Comparison of ENCODE assay signal across 25 mouse cellular contexts in genomic region chr9:76352346-76352745, GRCm38 (mm10). TPM values are rescaled to one million over a fixed set of nuclear protein-coding genes. Genes with fewer than 3 reads are reported as not detected.
DNase-seq lines count a peak whose midpoint lies in the region; ATAC-seq and TF ChIP-seq lines count a peak whose summit lies in the region.
"Had no signal": no experiment of that assay in that cellular context is flagged by ENCODE, and none has a peak within 500 bp of the region (broad histone marks: within the 10 kb centered on the region; RNA-seq: fewer than 3 reads in every experiment).

No protein-coding gene starts in this region.

- DNase-seq in forebrain, embryonic 11.5 days (ENCODE audit: low spot score) = no peak
- DNase-seq in midbrain, embryonic 11.5 days (ENCODE audit: low spot score, missing footprints) = no peak
- peak; percentile 6 for DNase-seq in midbrain, postnatal 0 days (ENCODE audit: low spot score)
- DNase-seq in midbrain, embryonic 14.5 days = no peak
- DNase-seq in urinary bladder, postnatal 10 days (ENCODE audit: low spot score) = no peak
- DNase-seq: adrenal gland, adult 8-10 months; adrenal gland, postnatal 25 days; cerebellum, adult 18-20 months; cerebellum, adult 9-10 months; cerebellum, postnatal 14 days; gastrocnemius, postnatal 25 days; heart, adult 18-20 months; heart, postnatal 10 days; heart, postnatal 36 days had no signal

- peak; percentile 44; the same call in 1 of the 2 replicates for ATAC-seq in forebrain, embryonic 12.5 days (ENCODE audit: low FRiP score)
- no peak for ATAC-seq in forebrain, embryonic 11.5 days (replicated peaks; ENCODE audit: low FRiP score)
- ATAC-seq in midbrain, embryonic 11.5 days (ENCODE audit: low FRiP score) = peak; percentile 40; the same call in 1 of the 2 replicates
- no peak for ATAC-seq in midbrain, embryonic 16.5 days
- no peak for ATAC-seq in midbrain, postnatal 0 days (ENCODE audit: low FRiP score)
- ATAC-seq in midbrain, embryonic 14.5 days (ENCODE audit: low FRiP score, low TSS enrichment) = no peak
- peak; percentile 55 for ATAC-seq in forebrain, embryonic 16.5 days
- ATAC-seq: activated CD4-positive, CD25-positive, alpha-beta regulatory T cell, adult 4 months; hindbrain, embryonic 16.5 days had no signal

- no peaks in the 10 kb centered on the region for H3K4me1 ChIP-seq in forebrain, embryonic 12.5 days
- H3K4me1 ChIP-seq in forebrain, embryonic 11.5 days (replicated peaks; ENCODE audit: control insufficient read depth, insufficient read depth, low read length) = no peaks in the 10 kb centered on the region
- no peaks in the 10 kb centered on the region for H3K4me1 ChIP-seq in midbrain, embryonic 11.5 days (ENCODE audit: control insufficient read depth, insufficient read depth, low read length)
- H3K4me1 ChIP-seq in midbrain, embryonic 16.5 days (ENCODE audit: control insufficient read depth, insufficient read depth, low read length) = no peaks in the 10 kb centered on the region
- H3K4me1 ChIP-seq in midbrain, postnatal 0 days (ENCODE audit: insufficient read depth, low read length) = no peaks in the 10 kb centered on the region
- H3K4me1 ChIP-seq in midbrain, embryonic 14.5 days (ENCODE audit: control insufficient read depth, insufficient read depth, low read length) = no peaks in the 10 kb centered on the region
- H3K4me1 ChIP-seq in forebrain, embryonic 16.5 days (replicated peaks; ENCODE audit: control insufficient read depth, insufficient read depth, low read length) = no peaks in the 10 kb centered on the region
- H3K4me1 ChIP-seq: heart, embryonic 12.5 days; heart, embryonic 15.5 days; hindbrain, embryonic 10.5 days; hindbrain, embryonic 13.5 days had no signal

- H3K27me3 ChIP-seq in forebrain, embryonic 12.5 days = no peaks in the 10 kb centered on the region
- H3K27me3 ChIP-seq in forebrain, embryonic 11.5 days (ENCODE audit: control insufficient read depth, insufficient read depth, low read length) = no peaks in the 10 kb centered on the region
- H3K27me3 ChIP-seq in midbrain, embryonic 11.5 days (ENCODE audit: control insufficient read depth, insufficient read depth, low read length) = no peaks in the 10 kb centered on the region
- no peaks in the 10 kb centered on the region for H3K27me3 ChIP-seq in midbrain, embryonic 16.5 days (ENCODE audit: control insufficient read depth, insufficient read depth, low read depth, low read length)
- H3K27me3 ChIP-seq in midbrain, postnatal 0 days (ENCODE audit: insufficient read depth, low read length) = no peaks in the 10 kb centered on the region
- no peaks in the 10 kb centered on the region for H3K27me3 ChIP-seq in midbrain, embryonic 14.5 days (ENCODE audit: control insufficient read depth, insufficient read depth, low read length)
- no peaks in the 10 kb centered on the region for H3K27me3 ChIP-seq in forebrain, embryonic 16.5 days (replicated peaks; ENCODE audit: control insufficient read depth, insufficient read depth, low read length)
- H3K27me3 ChIP-seq: heart, embryonic 12.5 days; heart, embryonic 15.5 days; hindbrain, embryonic 13.5 days had no signal

- 71% methylated on average over 3 of the region's 3 CpGs for WGBS in forebrain, embryonic 12.5 days
- 77% methylated on average over 3 of the region's 3 CpGs for WGBS in forebrain, embryonic 11.5 days
- 76% methylated on average over 3 of the region's 3 CpGs for WGBS in midbrain, embryonic 11.5 days
- WGBS in midbrain, embryonic 16.5 days = 63% methylated on average over 3 of the region's 3 CpGs
- WGBS in midbrain, postnatal 0 days = 75% methylated on average over 3 of the region's 3 CpGs
- WGBS in midbrain, embryonic 14.5 days = 74% methylated on average over 3 of the region's 3 CpGs
- 43% methylated on average over 3 of the region's 3 CpGs for WGBS in forebrain, embryonic 16.5 days

- TF ChIP-seq CTCF in midbrain, postnatal 0 days (IDR thresholded peaks at IDR 0.05) = no peak

- no peak overlapping the region for H3K9ac ChIP-seq in forebrain, embryonic 12.5 days
- no peak overlapping the region for H3K9ac ChIP-seq in forebrain, embryonic 11.5 days (ENCODE audit: low read length)
- no peak overlapping the region for H3K9ac ChIP-seq in midbrain, embryonic 11.5 days (ENCODE audit: low read length)
- H3K9ac ChIP-seq in midbrain, embryonic 16.5 days (ENCODE audit: low read depth, low read length) = no peak overlapping the region
- H3K9ac ChIP-seq in midbrain, postnatal 0 days (replicated peaks; ENCODE audit: low read length, poor library complexity, severe bottlenecking) = no peak overlapping the region
- H3K9ac ChIP-seq in midbrain, embryonic 14.5 days (replicated peaks; ENCODE audit: low read length) = no peak overlapping the region
- H3K9ac ChIP-seq in forebrain, embryonic 16.5 days (replicated peaks; ENCODE audit: low read depth, low read length) = no peak overlapping the region
- H3K9ac ChIP-seq: heart, embryonic 12.5 days; heart, embryonic 15.5 days; hindbrain, embryonic 13.5 days had no signal

- no peaks in the 10 kb centered on the region for H3K36me3 ChIP-seq in forebrain, embryonic 12.5 days (replicated peaks)
- H3K36me3 ChIP-seq in forebrain, embryonic 11.5 days (ENCODE audit: control insufficient read depth, insufficient read depth, low read length) = no peaks in the 10 kb centered on the region
- no peaks in the 10 kb centered on the region for H3K36me3 ChIP-seq in midbrain, embryonic 11.5 days (ENCODE audit: control insufficient read depth, insufficient read depth, low read length)
- H3K36me3 ChIP-seq in midbrain, embryonic 16.5 days (ENCODE audit: control insufficient read depth, insufficient read depth, low read length) = no peaks in the 10 kb centered on the region
- no peaks in the 10 kb centered on the region for H3K36me3 ChIP-seq in midbrain, postnatal 0 days (ENCODE audit: insufficient read depth, low read length)
- no peaks in the 10 kb centered on the region for H3K36me3 ChIP-seq in midbrain, embryonic 14.5 days (ENCODE audit: control insufficient read depth, insufficient read depth, low read length)
- H3K36me3 ChIP-seq in forebrain, embryonic 16.5 days (ENCODE audit: control insufficient read depth, insufficient read depth) = no peaks in the 10 kb centered on the region
- H3K36me3 ChIP-seq: heart, embryonic 12.5 days; heart, embryonic 15.5 days; hindbrain, embryonic 10.5 days; hindbrain, embryonic 13.5 days had no signal

- no peaks in the 10 kb centered on the region for H3K9me3 ChIP-seq in forebrain, embryonic 12.5 days
- H3K9me3 ChIP-seq in forebrain, embryonic 11.5 days (ENCODE audit: control insufficient read depth, low read length) = no peaks in the 10 kb centered on the region
- no peaks in the 10 kb centered on the region for H3K9me3 ChIP-seq in midbrain, embryonic 11.5 days (ENCODE audit: control insufficient read depth, low read length)
- H3K9me3 ChIP-seq in midbrain, embryonic 16.5 days (replicated peaks; ENCODE audit: control insufficient read depth, low read length, poor library complexity, severe bottlenecking) = no peaks in the 10 kb centered on the region
- no peaks in the 10 kb centered on the region for H3K9me3 ChIP-seq in midbrain, postnatal 0 days (ENCODE audit: low read length)
- H3K9me3 ChIP-seq in midbrain, embryonic 14.5 days (ENCODE audit: control insufficient read depth, low read length) = no peaks in the 10 kb centered on the region
- H3K9me3 ChIP-seq in forebrain, embryonic 16.5 days (ENCODE audit: control insufficient read depth, low read length) = no peaks in the 10 kb centered on the region
- H3K9me3 ChIP-seq: heart, embryonic 12.5 days; heart, embryonic 15.5 days; hindbrain, embryonic 10.5 days; hindbrain, embryonic 13.5 days had no signal

- H3K27ac ChIP-seq in forebrain, embryonic 12.5 days = no peak overlapping the region
- no peak overlapping the region for H3K27ac ChIP-seq in forebrain, embryonic 11.5 days (ENCODE audit: low read depth, low read length)
- H3K27ac ChIP-seq in midbrain, embryonic 11.5 days (ENCODE audit: low read depth, low read length) = no peak overlapping the region
- no peak overlapping the region for H3K27ac ChIP-seq in midbrain, embryonic 16.5 days (ENCODE audit: low read length)
- no peak overlapping the region for H3K27ac ChIP-seq in midbrain, postnatal 0 days (ENCODE audit: low read depth, low read length)
- H3K27ac ChIP-seq in midbrain, embryonic 14.5 days (replicated peaks; ENCODE audit: low read depth, low read length) = no peak overlapping the region
- H3K27ac ChIP-seq in forebrain, embryonic 16.5 days (ENCODE audit: low read length) = no peak overlapping the region
- H3K27ac ChIP-seq: heart, embryonic 15.5 days; hindbrain, embryonic 10.5 days; hindbrain, embryonic 13.5 days had no signal

- no peak overlapping the region for H3K4me2 ChIP-seq in forebrain, embryonic 12.5 days
- H3K4me2 ChIP-seq in forebrain, embryonic 11.5 days (ENCODE audit: low read depth, low read length, severe bottlenecking) = no peak overlapping the region
- H3K4me2 ChIP-seq in midbrain, embryonic 11.5 days = no peak overlapping the region
- no peak overlapping the region for H3K4me2 ChIP-seq in midbrain, embryonic 16.5 days (ENCODE audit: low read length)
- no peak overlapping the region for H3K4me2 ChIP-seq in midbrain, postnatal 0 days (ENCODE audit: low read depth, low read length, poor library complexity, severe bottlenecking)
- H3K4me2 ChIP-seq in midbrain, embryonic 14.5 days (ENCODE audit: low read length) = no peak overlapping the region
- H3K4me2 ChIP-seq in forebrain, embryonic 16.5 days (ENCODE audit: low read length) = no peak overlapping the region
- H3K4me2 ChIP-seq: heart, embryonic 12.5 days; heart, embryonic 15.5 days; hindbrain, embryonic 13.5 days had no signal

- H3K4me3 ChIP-seq in forebrain, embryonic 12.5 days (replicated peaks) = no peak overlapping the region
- H3K4me3 ChIP-seq in forebrain, embryonic 11.5 days (ENCODE audit: low read depth, low read length) = no peak overlapping the region
- H3K4me3 ChIP-seq in midbrain, embryonic 11.5 days (ENCODE audit: low read depth, low read length) = no peak overlapping the region
- no peak overlapping the region for H3K4me3 ChIP-seq in midbrain, embryonic 16.5 days (ENCODE audit: low read depth, low read length)
- H3K4me3 ChIP-seq in midbrain, postnatal 0 days (ENCODE audit: low read depth, low read length) = no peak overlapping the region
- H3K4me3 ChIP-seq in midbrain, embryonic 14.5 days (replicated peaks; ENCODE audit: low read depth, low read length) = no peak overlapping the region
- H3K4me3 ChIP-seq in forebrain, embryonic 16.5 days (replicated peaks; ENCODE audit: low read length) = no peak overlapping the region
- H3K4me3 ChIP-seq: heart, embryonic 12.5 days; heart, embryonic 15.5 days; hindbrain, embryonic 10.5 days; hindbrain, embryonic 13.5 days had no signal

RNA-seq across cellular contexts. Expression of gene Hcrtr2, which starts 28.7 kb away (rescaled TPM):
- polyA plus RNA-seq in forebrain, embryonic 12.5 days (2016; fragmentation: Nextera tagmentation; extraction: Ambion mirVana) = 0.72 and 0.77 TPM in 2 replicates
- polyA plus RNA-seq in forebrain, embryonic 11.5 days (2014; fragmentation: Nextera tagmentation; extraction: Ambion mirVana) = 0.20 and 0.32 TPM in 2 replicates
- polyA plus RNA-seq in midbrain, embryonic 11.5 days (2014; fragmentation: Nextera tagmentation; extraction: Ambion mirVana) = 0.50 and 0.52 TPM in 2 replicates
- polyA plus RNA-seq in midbrain, embryonic 16.5 days (2015; fragmentation: Nextera tagmentation; extraction: Ambion mirVana) = 11.5 and 12.5 TPM in 2 replicates
- total RNA-seq in midbrain, postnatal 0 days (2014; rRNA removed) = 10.9 and 13.7 TPM in 2 replicates
- polyA plus RNA-seq in midbrain, postnatal 0 days (2015; fragmentation: Nextera tagmentation; extraction: Ambion mirVana) = 6.6 and 7.7 TPM in 2 replicates
- polyA plus RNA-seq in midbrain, embryonic 14.5 days (2014; fragmentation: Nextera tagmentation; extraction: Ambion mirVana) = 6.2 and 7.6 TPM in 2 replicates
- polyA plus RNA-seq in forebrain, embryonic 16.5 days (2015; fragmentation: Nextera tagmentation; extraction: Ambion mirVana) = 2.9 and 5.4 TPM in 2 replicates
- total RNA-seq: gastrocnemius, adult 8-10 months; gastrocnemius, postnatal 25 days; heart, adult 18-20 months; heart, postnatal 10 days; heart, postnatal 36 days had no signal
- polyA plus RNA-seq: activated CD4-positive, CD25-positive, alpha-beta regulatory T cell, adult 4 months; gonadal fat pad, adult 2 months had no signal

Comparison
In these comparisons a context has a peak if more than half of its experiments do, and no peak if none do; other contexts are left out.
1. ATAC-seq: peak in forebrain, embryonic 12.5 days (single experiment), midbrain, embryonic 11.5 days (single experiment) and forebrain, embryonic 16.5 days (single experiment); none in forebrain, embryonic 11.5 days (single experiment), midbrain, embryonic 16.5 days (single experiment), midbrain, postnatal 0 days (single experiment) and midbrain, embryonic 14.5 days (single experiment).